Mouse (Mus musculus): ENCODE measurements at regions not wholly inside any gene's neighbourhood (a gene's known extent, or its start where the extent isn't known, plus 50 kb on each side); places are given as distances from the start of the nearest gene placed in this dataset.
A peak's percentile ranks its signal among the peaks of the same experiment; 100 is the strongest.

DNA sequence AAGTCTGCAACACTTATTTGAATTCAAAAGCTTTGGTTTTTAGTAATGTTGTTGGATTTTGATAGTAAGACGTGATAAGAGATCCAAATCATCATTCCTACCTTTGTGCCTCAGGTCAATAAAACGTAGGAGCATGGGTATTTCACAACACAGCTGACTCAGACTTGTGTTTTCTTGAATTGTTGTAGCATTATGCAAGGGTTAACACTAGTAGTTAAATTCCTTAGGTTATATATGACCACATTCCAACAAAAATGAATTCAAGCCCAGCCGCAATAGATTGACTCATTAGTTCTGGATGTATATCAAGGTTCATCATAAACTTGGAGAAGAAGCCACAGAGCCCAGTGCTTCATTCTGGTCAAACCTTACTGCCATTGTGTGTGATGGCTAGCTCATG is 56.1 kb upstream of the Dcbld2 start:
- H3K79me2 ChIP-seq (ENCODE audit: control insufficient read depth, insufficient read depth) = no peaks in the 10 kb centered on the region
- no peaks in the 10 kb centered on the region for H3K36me3 ChIP-seq (ENCODE audit: control insufficient read depth, insufficient read depth)
- H3K27me3 ChIP-seq (ENCODE audit: control insufficient read depth, insufficient read depth, insufficient read length) = no peaks in the 10 kb centered on the region
- TF ChIP-seq USF1 (IDR thresholded peaks at IDR 0.05; ENCODE audit: low read depth) (no peak), MYOG (IDR thresholded peaks at IDR 0.05; ENCODE audit: control insufficient read depth, extremely low read depth, insufficient read length) (no peak), FOSL1 (IDR thresholded peaks at IDR 0.05; ENCODE audit: insufficient read depth, low read length, poor library complexity, severe bottlenecking) (peak; percentile 64), MAX (IDR thresholded peaks at IDR 0.05) (peak; percentile 1), CTCF (IDR thresholded peaks at IDR 0.05; ENCODE audit: control insufficient read depth, insufficient read depth, insufficient read length) (no peak), CEBPB (IDR thresholded peaks at IDR 0.05; ENCODE audit: low read depth) (peak; percentile 98)
- no peak overlapping the region for H3ac ChIP-seq (ENCODE audit: control insufficient read depth, insufficient read length, low read depth)
- H3K79me3 ChIP-seq (ENCODE audit: low read depth) = no peaks in the 10 kb centered on the region
- H3K4me3 ChIP-seq (ENCODE audit: insufficient read depth, poor library complexity, severe bottlenecking) = no peak overlapping the region

- H3K27me3 ChIP-seq (ENCODE audit: control insufficient read depth, insufficient read depth, insufficient read length) = no peaks in the 10 kb centered on the region
- H3K4me3 ChIP-seq (ENCODE audit: insufficient read depth, poor library complexity, severe bottlenecking) = no peak overlapping the region
- H3K79me2 ChIP-seq (ENCODE audit: control insufficient read depth, insufficient read depth) = no peaks in the 10 kb centered on the region
- TF ChIP-seq CTCF (IDR thresholded peaks at IDR 0.05; ENCODE audit: control insufficient read depth, insufficient read depth, insufficient read length) (no peak), USF1 (IDR thresholded peaks at IDR 0.05; ENCODE audit: low read depth) (no peak), MYOD1 (IDR thresholded peaks at IDR 0.05; ENCODE audit: control insufficient read depth, insufficient read length, low read depth) (no peak), MYOG (IDR thresholded peaks at IDR 0.05; ENCODE audit: control insufficient read depth, extremely low read depth, insufficient read length) (no peak), CEBPB (IDR thresholded peaks at IDR 0.05; ENCODE audit: low read depth) (no peak), FOSL1 (IDR thresholded peaks at IDR 0.05; ENCODE audit: insufficient read depth, low read length, poor library complexity, severe bottlenecking) (no peak), MAX (IDR thresholded peaks at IDR 0.05) (no peak)
- H3K36me3 ChIP-seq (ENCODE audit: control insufficient read depth, insufficient read depth) = no peaks in the 10 kb centered on the region
- H3K79me3 ChIP-seq (ENCODE audit: low read depth) = no peaks in the 10 kb centered on the region
- H3ac ChIP-seq (ENCODE audit: control insufficient read depth, insufficient read length, low read depth) = no peak overlapping the region
These were observed 53.7 kb upstream of the Dcbld2 start for GRCm38 (mm10) chr16:58354551-58354950.

All from C2C12 (cell line).